Mouse (Mus musculus): ENCODE results near the gene Tpbgl. TPM values are rescaled to one million over a fixed set of nuclear protein-coding genes. Genes with fewer than 3 reads are reported as not detected.

Tpbgl gene
- total and polyA plus RNA-seq, 2 experiments = 1.9 to 6.4 TPM

GRCm38 (mm10) chr7:99618264-99618663 is 8.6 kb downstream of the Tpbgl start:
- H3K4me1 ChIP-seq (ENCODE audit: control insufficient read depth, insufficient read depth, low read length) = no peaks in the 10 kb centered on the region
- H3K4me3 ChIP-seq (ENCODE audit: insufficient read depth, low read depth, low read length) = no peak overlapping the region
- H3K9ac ChIP-seq (ENCODE audit: low read depth, low read length) = no peak overlapping the region
- no peaks in the 10 kb centered on the region for H3K27me3 ChIP-seq (ENCODE audit: control insufficient read depth, insufficient read depth, low read length)
- DNase-seq (ENCODE audit: extremely low read depth, low read depth, low spot score) = no peak
- H3K79me2 ChIP-seq (ENCODE audit: control insufficient read depth, insufficient read depth, low read length) = no peaks in the 10 kb centered on the region
- no peaks in the 10 kb centered on the region for H3K36me3 ChIP-seq (ENCODE audit: control insufficient read depth, insufficient read depth, low read length)
- TF ChIP-seq POLR2A (IDR thresholded peaks at IDR 0.05; ENCODE audit: extremely low read depth, insufficient read depth, low read length) (no peak), CTCF (IDR thresholded peaks at IDR 0.05; ENCODE audit: low read depth, low read length) (no peak)
- H3K27ac ChIP-seq (replicated peaks; ENCODE audit: insufficient read depth, low read depth, low read length) = no peak overlapping the region
- WGBS = 51% methylated on average over 2 of the region's 2 CpGs

GRCm38 (mm10) chr7:99607632-99608031 is 19.3 kb downstream of the Tpbgl start:
- no peak overlapping the region for H3K27ac ChIP-seq (replicated peaks; ENCODE audit: insufficient read depth, low read depth, low read length)
- no peaks in the 10 kb centered on the region for H3K4me1 ChIP-seq (ENCODE audit: control insufficient read depth, insufficient read depth, low read length)
- H3K9ac ChIP-seq (ENCODE audit: low read depth, low read length) = no peak overlapping the region
- TF ChIP-seq POLR2A (IDR thresholded peaks at IDR 0.05; ENCODE audit: extremely low read depth, insufficient read depth, low read length) (no peak), CTCF (IDR thresholded peaks at IDR 0.05; ENCODE audit: low read depth, low read length) (no peak)
- WGBS = 62% methylated on average over 2 of the region's 2 CpGs
- H3K27me3 ChIP-seq (ENCODE audit: control insufficient read depth, insufficient read depth, low read length) = no peaks in the 10 kb centered on the region
- H3K79me2 ChIP-seq (ENCODE audit: control insufficient read depth, insufficient read depth, low read length) = no peaks in the 10 kb centered on the region
- DNase-seq (ENCODE audit: extremely low read depth, low read depth, low spot score) = no peak
- H3K36me3 ChIP-seq (ENCODE audit: control insufficient read depth, insufficient read depth, low read length) = no peaks in the 10 kb centered on the region
- no peak overlapping the region for H3K4me3 ChIP-seq (ENCODE audit: insufficient read depth, low read depth, low read length)

- no peak for DNase-seq (ENCODE audit: extremely low read depth, low read depth, low spot score)
- no peaks in the 10 kb centered on the region for H3K36me3 ChIP-seq (ENCODE audit: control insufficient read depth, insufficient read depth, low read length)
- H3K27me3 ChIP-seq (ENCODE audit: control insufficient read depth, insufficient read depth, low read length) = no peaks in the 10 kb centered on the region
- WGBS = 82% methylated on average over 3 of the region's 3 CpGs
- no peaks in the 10 kb centered on the region for H3K79me2 ChIP-seq (ENCODE audit: control insufficient read depth, insufficient read depth, low read length)
- H3K4me3 ChIP-seq (ENCODE audit: insufficient read depth, low read depth, low read length) = no peak overlapping the region
- no peak overlapping the region for H3K27ac ChIP-seq (replicated peaks; ENCODE audit: insufficient read depth, low read depth, low read length)
- H3K9ac ChIP-seq (ENCODE audit: low read depth, low read length) = no peak overlapping the region
- H3K4me1 ChIP-seq (ENCODE audit: control insufficient read depth, insufficient read depth, low read length) = no peaks in the 10 kb centered on the region
- TF ChIP-seq POLR2A (IDR thresholded peaks at IDR 0.05; ENCODE audit: extremely low read depth, insufficient read depth, low read length) = no peak
- no peak for TF ChIP-seq CTCF (IDR thresholded peaks at IDR 0.05; ENCODE audit: low read depth, low read length)
These were observed 20.1 kb downstream of the Tpbgl start for GRCm38 (mm10) chr7:99606766-99607165.

- Histone ChIP-seq H3K27me3 (ENCODE audit: control insufficient read depth, insufficient read depth, low read length) (no peaks in the 10 kb centered on the region), H3K79me2 (ENCODE audit: control insufficient read depth, insufficient read depth, low read length) (no peaks in the 10 kb centered on the region), H3K36me3 (ENCODE audit: control insufficient read depth, insufficient read depth, low read length) (no peaks in the 10 kb centered on the region), H3K4me1 (ENCODE audit: control insufficient read depth, insufficient read depth, low read length) (no peaks in the 10 kb centered on the region), H3K27ac (replicated peaks; ENCODE audit: insufficient read depth, low read depth, low read length) (no peak overlapping the region), H3K4me3 (ENCODE audit: insufficient read depth, low read depth, low read length) (no peak overlapping the region), H3K9ac (ENCODE audit: low read depth, low read length) (no peak overlapping the region)
- DNase-seq (ENCODE audit: extremely low read depth, low read depth, low spot score) = no peak
- WGBS = 86% methylated on average over 11 of the region's 11 CpGs
- no peak for TF ChIP-seq CTCF (IDR thresholded peaks at IDR 0.05; ENCODE audit: low read depth, low read length)
- TF ChIP-seq POLR2A (IDR thresholded peaks at IDR 0.05; ENCODE audit: extremely low read depth, insufficient read depth, low read length) = no peak
These were observed 20.6 kb downstream of the Tpbgl start for GRCm38 (mm10) chr7:99606303-99606702.

GRCm38 (mm10) chr7:99605058-99605457 is 21.8 kb downstream of the Tpbgl start:
- WGBS = 86% methylated on average over 2 of the region's 2 CpGs
- Histone ChIP-seq H3K27ac (replicated peaks; ENCODE audit: insufficient read depth, low read depth, low read length) (no peak overlapping the region), H3K9ac (ENCODE audit: low read depth, low read length) (no peak overlapping the region), H3K36me3 (ENCODE audit: control insufficient read depth, insufficient read depth, low read length) (no peaks in the 10 kb centered on the region), H3K27me3 (ENCODE audit: control insufficient read depth, insufficient read depth, low read length) (no peaks in the 10 kb centered on the region), H3K4me1 (ENCODE audit: control insufficient read depth, insufficient read depth, low read length) (no peaks in the 10 kb centered on the region), H3K4me3 (ENCODE audit: insufficient read depth, low read depth, low read length) (no peak overlapping the region), H3K79me2 (ENCODE audit: control insufficient read depth, insufficient read depth, low read length) (no peaks in the 10 kb centered on the region)
- DNase-seq (ENCODE audit: extremely low read depth, low read depth, low spot score) = no peak
- TF ChIP-seq CTCF (IDR thresholded peaks at IDR 0.05; ENCODE audit: low read depth, low read length) (no peak), POLR2A (IDR thresholded peaks at IDR 0.05; ENCODE audit: extremely low read depth, insufficient read depth, low read length) (no peak)

GRCm38 (mm10) chr7:99603875-99604662 is 22.8 kb downstream of the Tpbgl start:
- no peak for DNase-seq (ENCODE audit: extremely low read depth, low read depth, low spot score)
- H3K4me1 ChIP-seq (ENCODE audit: control insufficient read depth, insufficient read depth, low read length) = no peaks in the 10 kb centered on the region
- H3K27ac ChIP-seq (replicated peaks; ENCODE audit: insufficient read depth, low read depth, low read length) = no peak overlapping the region
- 73% methylated on average over 8 of the region's 8 CpGs for WGBS
- H3K9ac ChIP-seq (ENCODE audit: low read depth, low read length) = no peak overlapping the region
- H3K79me2 ChIP-seq (ENCODE audit: control insufficient read depth, insufficient read depth, low read length) = no peaks in the 10 kb centered on the region
- no peaks in the 10 kb centered on the region for H3K27me3 ChIP-seq (ENCODE audit: control insufficient read depth, insufficient read depth, low read length)
- TF ChIP-seq CTCF (IDR thresholded peaks at IDR 0.05; ENCODE audit: low read depth, low read length) (no peak), POLR2A (IDR thresholded peaks at IDR 0.05; ENCODE audit: extremely low read depth, insufficient read depth, low read length) (no peak)
- no peaks in the 10 kb centered on the region for H3K36me3 ChIP-seq (ENCODE audit: control insufficient read depth, insufficient read depth, low read length)
- H3K4me3 ChIP-seq (ENCODE audit: insufficient read depth, low read depth, low read length) = no peak overlapping the region
